Mouse (Mus musculus) intestine, embryonic 16.5 days (tissue): ENCODE results near the gene E2f3. TPM values are rescaled to one million over a fixed set of nuclear protein-coding genes. Genes with fewer than 3 reads are reported as not detected.

Experiments
- ATAC-seq: fragments of 200-750 bp; cut with Nextera tagmentation; 2 replicates; pipeline ENCODE4 v1.8.0; 2017; ENCODE audit warnings: moderate TSS enrichment, moderate library complexity
- H3K27ac ChIP-seq: fragments of 300-500 bp; sonication (generic); 2 replicates; pipeline ENCODE4 v1.5.1; 2014; ENCODE audit warnings: mild to moderate bottlenecking, low read length
- H3K27me3 ChIP-seq: fragments of 300-500 bp; sonication (generic); replicated peaks from 2 replicates; pipeline ENCODE4 v1.6.1; 2014; ENCODE audit warnings: low read length, control low read depth, mixed read lengths; ENCODE audit not compliant: control insufficient read depth, insufficient read depth
- H3K36me3 ChIP-seq: fragments of 300-500 bp; sonication (generic); 2 replicates; pipeline ENCODE4 v1.6.1; 2014; ENCODE audit warnings: low read length, control low read depth; ENCODE audit not compliant: control insufficient read depth, insufficient read depth
- H3K4me1 ChIP-seq: fragments of 300-500 bp; sonication (generic); 2 replicates; pipeline ENCODE4 v1.6.1; 2014; ENCODE audit warnings: low read length, control low read depth, mixed read lengths; ENCODE audit not compliant: control insufficient read depth, insufficient read depth
- H3K4me2 ChIP-seq: fragments of 300-500 bp; sonication (generic); 2 replicates; pipeline ENCODE4 v1.6.1; 2014; ENCODE audit warnings: low read depth, low read length, control low read depth
- H3K4me3 ChIP-seq: fragments of 300-500 bp; sonication (generic); 2 replicates; pipeline ENCODE4 v1.5.1; 2014; ENCODE audit warnings: mild to moderate bottlenecking, low read length
- H3K9ac ChIP-seq: fragments of 300-500 bp; sonication (generic); 2 replicates; pipeline ENCODE4 v1.6.1; 2014; ENCODE audit warnings: low read depth, low read length
- H3K9me3 ChIP-seq: fragments of 300-500 bp; sonication (generic); 2 replicates; pipeline ENCODE4 v1.6.1; 2016; ENCODE audit warnings: low read length, control low read depth; ENCODE audit not compliant: control insufficient read depth
- WGBS: fragments of 180-500 bp; shearing (Covaris S2); extraction: QIAGEN DNeasy Blood & Tissue Kit; methylation state at CpG from one replicate; pipeline ENCODE4 v1.1.7; 2014; 5-methylcytosine and 5-hydroxymethylcytosine counted together
- polyA plus RNA-seq: library from polyadenylated mRNA; unstranded; fragments of >200 nt; fragmentation: Nextera tagmentation; extraction: Ambion mirVana; gene quantifications from 2 replicates; pipeline ENCODE4 v1.2.1, GENCODE M21; 2015

E2f3 gene
- 6.7 and 7.0 TPM in 2 replicates for polyA plus RNA-seq

DNA sequence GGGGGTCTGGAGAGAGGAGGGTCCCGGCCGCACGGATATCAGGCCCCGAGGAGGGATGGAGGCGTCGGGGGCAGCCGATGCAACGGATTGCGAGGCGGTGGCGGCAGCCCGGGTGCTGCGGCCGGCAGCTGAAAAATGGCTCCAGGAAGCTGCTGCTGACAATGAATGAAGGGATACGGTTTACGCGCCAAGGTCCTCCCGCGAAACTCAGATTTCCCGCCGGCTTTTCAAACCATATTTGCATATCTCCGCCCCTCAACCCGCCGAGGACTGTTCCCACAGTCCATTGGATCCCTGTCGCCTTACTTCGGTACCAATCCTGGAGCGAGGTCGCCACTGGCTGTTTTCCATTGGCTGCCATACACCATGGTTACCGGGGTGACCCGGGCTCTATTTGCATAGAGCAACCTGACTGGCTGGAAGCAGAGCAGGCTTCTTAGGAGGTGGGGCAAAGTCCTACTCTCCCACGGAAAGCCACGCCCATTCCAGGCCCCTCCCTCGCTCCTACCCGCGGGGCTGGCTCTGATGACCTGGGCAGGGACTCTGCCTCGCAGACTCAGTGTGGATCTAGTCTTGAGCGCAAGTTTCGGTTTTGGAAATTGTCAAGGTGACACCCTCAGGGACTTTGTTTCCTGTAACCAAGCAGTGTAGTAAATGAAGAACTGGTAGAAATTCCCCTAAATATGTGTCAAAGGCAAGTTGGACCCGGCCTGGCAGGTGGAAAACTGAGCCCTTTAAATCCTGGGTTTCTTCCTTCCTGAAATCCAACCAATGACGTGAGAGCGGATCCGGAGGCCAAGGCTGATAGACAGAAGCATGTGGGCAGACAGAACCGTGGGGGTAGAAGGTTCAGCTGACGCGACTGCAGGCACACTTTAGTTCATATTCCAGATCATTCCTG is at the start of gene E2f3:
Gene E2f3, minus strand, starts transcription at position 209 of the 901 bp plus-strand sequence.
- Histone ChIP-seq H3K36me3 (no peaks in the 10 kb centered on the region), H3K27me3 (no peaks in the 10 kb centered on the region), H3K4me1 (peaks cover 6% of the 10 kb centered on the region), H3K4me2 (peak within 1 kb of the TSS; percentile 89), H3K4me3 (peak within 1 kb of the TSS; percentile 96), H3K9me3 (no peaks in the 10 kb centered on the region), H3K9ac (peak within 1 kb of the TSS; percentile 100), H3K27ac (peak within 1 kb of the TSS; percentile 97)
- WGBS, result under 1% methylated on average over 45 of the region's 45 CpGs
- ATAC-seq, result peak; percentile 97

DNA sequence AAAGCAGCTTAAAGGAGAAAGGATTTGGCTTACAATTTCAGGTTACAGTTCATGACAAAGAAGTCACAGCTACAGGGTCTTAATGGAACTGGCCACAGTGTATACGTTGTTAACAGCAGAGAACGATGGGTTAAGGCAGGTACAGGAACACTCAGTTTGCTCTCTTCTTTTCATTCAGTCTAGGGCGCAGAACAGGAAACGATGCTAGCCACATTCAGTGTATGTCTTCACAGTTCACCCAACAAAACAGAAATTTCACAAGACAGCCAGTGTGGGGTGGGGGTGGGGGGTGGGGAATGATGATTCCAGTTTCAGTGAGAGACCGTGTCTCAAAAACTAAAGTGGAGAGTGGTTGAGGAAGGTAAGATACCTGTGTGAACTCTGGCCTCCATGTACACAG is 48.7 kb upstream of the E2f3 start:
- Histone ChIP-seq H3K27me3 (no peaks in the 10 kb centered on the region), H3K36me3 (no peaks in the 10 kb centered on the region), H3K27ac (no peak overlapping the region), H3K4me1 (peaks cover 5% of the 10 kb centered on the region), H3K9ac (no peak overlapping the region), H3K9me3 (no peaks in the 10 kb centered on the region), H3K4me3 (no peak overlapping the region), H3K4me2 (no peak overlapping the region)
- 91% methylated on average over 5 of the region's 5 CpGs for WGBS
- no peak for ATAC-seq

DNA sequence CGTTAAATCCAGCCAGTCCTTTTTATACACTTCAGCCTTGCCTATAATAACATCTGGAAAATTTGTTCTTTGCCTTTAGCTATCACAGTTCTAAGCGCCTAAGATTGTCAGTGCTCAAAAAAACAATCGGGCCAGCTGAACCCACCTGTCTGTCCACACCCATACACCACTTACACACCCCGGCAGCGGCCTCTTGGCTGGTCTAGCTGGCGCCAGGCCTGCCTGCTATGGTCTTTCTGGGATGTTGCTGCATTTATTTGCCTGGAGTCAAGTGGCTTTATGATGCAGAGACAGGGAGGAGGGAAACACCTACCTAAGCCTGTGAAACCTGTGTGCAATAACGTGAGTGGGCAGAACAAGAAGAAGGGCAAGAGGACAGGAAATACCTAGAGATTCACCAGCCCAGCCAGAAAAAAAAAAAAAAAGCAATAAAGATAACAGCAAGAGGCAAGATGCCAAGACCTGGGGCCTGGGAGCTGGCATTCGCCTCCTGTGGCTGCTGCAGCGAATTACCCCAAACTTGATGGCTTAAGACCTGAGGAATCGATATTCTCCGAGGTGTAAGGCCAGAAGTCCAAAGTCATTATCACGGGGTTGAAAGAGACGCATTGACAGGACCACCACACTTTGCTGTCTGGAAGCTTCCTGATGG is 45.9 kb upstream of the E2f3 start:
- Histone ChIP-seq H3K9me3 (no peaks in the 10 kb centered on the region), H3K4me2 (no peak overlapping the region), H3K4me3 (no peak overlapping the region), H3K9ac (no peak overlapping the region), H3K27me3 (no peaks in the 10 kb centered on the region), H3K27ac (peak overlapping the region; percentile 54; the same call in 1 of the 2 replicates), H3K36me3 (no peaks in the 10 kb centered on the region), H3K4me1 (peaks cover 5% of the 10 kb centered on the region)
- ATAC-seq, result peak; percentile 75
- WGBS, result 56% methylated on average over 13 of the region's 13 CpGs

DNA sequence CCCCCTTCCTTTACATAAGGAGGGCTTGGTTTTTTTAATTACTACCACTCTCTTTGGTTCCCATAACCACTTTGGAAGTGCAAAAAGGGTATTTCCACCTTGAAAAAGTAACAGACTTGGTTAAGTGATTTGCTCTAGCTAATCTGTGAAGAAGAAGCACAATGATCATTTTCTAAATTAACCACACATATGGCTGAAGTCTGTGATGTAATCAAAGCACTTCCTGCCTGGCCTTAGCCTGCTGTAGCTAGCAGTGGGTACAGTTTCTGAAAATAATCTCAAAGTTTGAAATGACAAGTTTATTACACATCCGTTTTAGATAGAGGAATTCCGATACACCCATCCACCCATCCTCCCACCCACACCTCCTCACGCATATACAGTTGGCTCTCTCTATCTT is 42.0 kb upstream of the E2f3 start:
- no peaks in the 10 kb centered on the region for H3K27me3 ChIP-seq
- no peak overlapping the region for H3K27ac ChIP-seq
- H3K9ac ChIP-seq, result no peak overlapping the region
- H3K4me1 ChIP-seq, result peaks cover 5% of the 10 kb centered on the region
- no peak overlapping the region for H3K4me2 ChIP-seq
- ATAC-seq, result no peak
- H3K4me3 ChIP-seq, result no peak overlapping the region
- WGBS, result 75% methylated on average over 3 of the region's 3 CpGs
- H3K36me3 ChIP-seq, result no peaks in the 10 kb centered on the region
- H3K9me3 ChIP-seq, result no peaks in the 10 kb centered on the region

DNA sequence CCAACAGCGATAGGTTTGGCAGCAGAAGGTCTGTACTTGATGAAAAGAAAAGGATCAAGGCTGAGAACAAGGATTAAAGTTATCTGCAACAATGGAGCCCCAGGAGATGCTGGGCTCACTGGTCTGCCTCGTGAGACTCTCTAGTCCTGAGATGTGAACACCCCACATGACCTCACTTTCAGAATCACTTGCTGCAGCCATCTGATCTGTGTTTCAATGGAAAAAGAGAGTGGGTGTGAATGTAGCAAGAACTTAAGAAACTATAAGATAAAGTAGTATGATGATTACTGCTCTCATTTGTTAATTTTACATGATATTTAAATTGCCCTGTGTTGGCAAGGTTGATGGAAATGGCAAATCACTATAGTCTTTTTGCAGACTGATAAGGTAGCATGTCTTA is 36.6 kb upstream of the E2f3 start:
- Histone ChIP-seq H3K4me1 (no peaks in the 10 kb centered on the region), H3K27ac (no peak overlapping the region), H3K36me3 (no peaks in the 10 kb centered on the region), H3K4me2 (no peak overlapping the region), H3K4me3 (no peak overlapping the region), H3K9me3 (no peaks in the 10 kb centered on the region), H3K9ac (no peak overlapping the region), H3K27me3 (no peaks in the 10 kb centered on the region)
- no peak for ATAC-seq
- WGBS, result 85% methylated on average over 2 of the region's 2 CpGs

DNA sequence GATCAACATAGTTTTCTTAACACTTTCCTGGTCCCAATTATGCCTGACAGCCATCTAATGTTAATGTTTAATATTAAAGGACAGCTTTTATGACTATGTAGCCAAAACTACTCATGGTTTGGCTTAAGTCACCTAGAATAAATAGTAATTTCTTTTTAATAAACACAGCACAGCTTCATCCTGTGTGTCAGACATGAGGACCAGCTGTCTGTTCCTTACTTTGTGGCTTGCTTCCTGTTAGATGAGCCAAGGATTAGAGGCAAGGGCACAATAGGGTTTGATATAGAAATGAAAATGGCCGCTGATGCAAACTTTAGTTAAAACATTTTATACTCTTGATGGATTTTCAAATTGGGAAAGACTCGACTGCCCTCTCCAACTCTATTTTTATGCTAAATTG is 32.7 kb upstream of the E2f3 start:
- Histone ChIP-seq H3K27me3 (no peaks in the 10 kb centered on the region), H3K4me2 (no peak overlapping the region), H3K9ac (no peak overlapping the region), H3K4me3 (no peak overlapping the region), H3K27ac (no peak overlapping the region), H3K4me1 (no peaks in the 10 kb centered on the region), H3K9me3 (no peaks in the 10 kb centered on the region), H3K36me3 (no peaks in the 10 kb centered on the region)
- whole genome bisulfite sequencing, result 78% methylated on average over 2 of the region's 2 CpGs
- no peak for ATAC-seq

DNA sequence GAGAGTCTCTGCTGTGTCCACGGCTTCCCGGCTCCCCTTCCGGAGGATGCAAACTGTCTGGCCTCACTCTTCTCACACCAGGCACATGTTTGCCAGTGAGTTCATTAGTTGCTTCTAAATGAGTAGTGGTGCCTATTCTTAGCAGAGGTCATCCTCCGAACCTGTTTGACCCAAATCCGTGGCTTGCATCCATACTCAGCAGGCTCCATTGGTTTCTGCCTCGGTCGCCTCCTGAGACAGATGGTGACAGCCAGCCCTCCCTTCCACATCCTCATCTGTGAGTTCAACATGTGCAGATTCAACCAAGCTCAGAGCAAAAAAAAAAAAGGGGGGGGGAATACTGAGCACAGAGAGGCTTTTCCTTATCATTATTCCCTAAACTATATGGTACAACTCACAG is 31.7 kb upstream of the E2f3 start:
- Histone ChIP-seq H3K36me3 (no peaks in the 10 kb centered on the region), H3K9ac (no peak overlapping the region), H3K27me3 (no peaks in the 10 kb centered on the region), H3K9me3 (no peaks in the 10 kb centered on the region), H3K4me3 (no peak overlapping the region), H3K4me2 (no peak overlapping the region), H3K4me1 (no peaks in the 10 kb centered on the region), H3K27ac (no peak overlapping the region)
- ATAC-seq, result no peak
- WGBS, result 92% methylated on average over 7 of the region's 7 CpGs

DNA sequence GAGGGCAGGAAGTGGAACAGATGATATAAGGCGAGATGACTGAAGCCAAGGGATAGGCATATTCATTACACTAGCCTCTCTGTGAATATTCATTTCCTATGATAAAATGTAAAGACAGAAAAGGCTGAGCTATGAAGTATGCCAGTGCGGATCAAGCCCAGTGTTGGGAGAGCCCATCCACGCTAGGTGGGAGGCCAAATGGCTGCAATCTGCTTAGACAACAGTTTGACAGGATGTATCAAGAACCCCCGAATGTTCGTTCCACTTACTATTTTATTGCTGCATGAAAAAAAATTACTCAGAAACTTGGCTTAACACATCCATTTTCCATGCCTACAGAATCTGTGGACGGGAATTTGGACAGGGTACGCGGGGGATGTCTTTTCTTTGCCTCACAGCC is 28.7 kb upstream of the E2f3 start:
- H3K9ac ChIP-seq, result no peak overlapping the region
- no peaks in the 10 kb centered on the region for H3K9me3 ChIP-seq
- WGBS, result 86% methylated on average over 8 of the region's 8 CpGs
- H3K4me2 ChIP-seq, result no peak overlapping the region
- no peak overlapping the region for H3K4me3 ChIP-seq
- H3K36me3 ChIP-seq, result no peaks in the 10 kb centered on the region
- no peak overlapping the region for H3K27ac ChIP-seq
- no peaks in the 10 kb centered on the region for H3K27me3 ChIP-seq
- ATAC-seq, result no peak
- H3K4me1 ChIP-seq, result no peaks in the 10 kb centered on the region

DNA sequence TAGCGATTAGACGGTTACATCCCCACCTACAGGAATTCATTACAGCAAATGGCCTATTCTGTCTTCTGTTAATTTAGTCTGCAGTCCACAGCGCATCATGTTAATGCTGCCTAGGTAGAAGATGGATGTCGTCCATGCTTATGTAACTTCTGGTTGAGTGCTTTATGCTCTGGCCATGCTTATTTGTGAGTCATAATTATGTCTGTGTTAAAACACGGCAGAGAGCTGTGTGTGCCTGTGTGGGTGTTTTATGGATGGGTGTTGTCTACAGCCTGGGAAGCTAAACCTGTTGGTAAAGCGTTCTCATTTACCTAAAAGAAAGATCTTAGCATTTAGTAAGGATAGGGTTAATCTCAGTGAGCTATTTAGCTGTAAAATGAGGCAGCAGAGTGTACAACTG is 26.4 kb upstream of the E2f3 start:
- no peak overlapping the region for H3K4me3 ChIP-seq
- no peak for ATAC-seq
- H3K27ac ChIP-seq, result no peak overlapping the region
- 76% methylated on average over 6 of the region's 6 CpGs for WGBS
- no peaks in the 10 kb centered on the region for H3K9me3 ChIP-seq
- H3K4me1 ChIP-seq, result no peaks in the 10 kb centered on the region
- H3K4me2 ChIP-seq, result no peak overlapping the region
- no peaks in the 10 kb centered on the region for H3K36me3 ChIP-seq
- H3K27me3 ChIP-seq, result no peaks in the 10 kb centered on the region
- H3K9ac ChIP-seq, result no peak overlapping the region
